Mouse (Mus musculus): Measurements from ENCODE around the gene Cmtm7.

Gene Cmtm7

GRCm38 (mm10) chr9:114796473-114797050 is 14.9 kb upstream of the Cmtm7 start:
- DNase-seq (ENCODE audit: low read depth, low spot score) = no peak

DNA sequence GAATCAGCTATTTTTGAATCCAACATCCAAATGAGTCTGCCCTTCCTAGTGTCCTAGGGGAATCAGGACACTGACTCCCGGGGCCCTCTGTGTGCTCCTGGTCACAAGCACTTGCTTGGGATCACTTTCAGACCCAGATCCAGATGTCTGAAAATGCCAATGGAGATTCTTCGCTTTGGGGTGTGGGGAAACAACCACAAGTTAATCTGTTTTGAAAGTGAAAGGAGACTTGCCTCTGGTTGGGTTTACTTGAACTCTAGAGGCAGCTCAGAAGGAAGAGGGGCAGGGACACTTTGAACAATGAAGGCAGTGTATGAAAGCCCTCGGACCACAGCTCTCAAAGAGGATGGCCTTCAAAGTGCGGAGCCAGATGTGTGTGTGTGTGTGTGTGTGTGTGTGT is 12.8 kb upstream of the Cmtm7 start:
- no peak for DNase-seq (ENCODE audit: low read depth, low spot score)

DNA sequence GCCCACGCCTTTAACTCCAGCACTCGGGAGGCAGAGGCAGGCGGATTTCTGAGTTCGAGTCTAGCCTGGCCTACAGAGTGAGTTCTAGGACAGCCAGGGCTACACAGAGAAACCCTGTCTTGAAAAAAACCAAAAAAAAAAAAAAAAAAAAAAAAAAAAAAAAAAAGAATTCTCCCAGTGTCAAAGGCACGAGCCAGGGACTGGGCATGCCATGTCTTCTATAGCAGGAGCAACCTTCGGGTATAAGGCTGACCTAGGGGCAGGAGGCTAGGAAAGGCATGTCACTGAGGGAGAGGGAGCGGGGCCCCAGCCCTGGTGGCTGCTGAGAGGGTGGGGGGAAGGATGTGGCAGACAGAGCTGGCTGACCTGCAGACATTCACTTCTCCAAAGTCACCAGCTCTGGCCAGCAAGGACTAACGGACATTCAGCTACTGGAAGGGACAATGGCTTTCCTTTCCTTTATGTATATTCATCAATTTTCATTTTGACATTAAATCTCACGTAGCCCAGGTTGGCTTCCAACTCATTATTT is 12.2 kb upstream of the Cmtm7 start:
- DNase-seq (ENCODE audit: low read depth, low spot score) = no peak

GRCm38 (mm10) chr9:114789989-114790388 is 8.3 kb upstream of the Cmtm7 start:
- no peak for DNase-seq (ENCODE audit: low read depth, low spot score)

DNA sequence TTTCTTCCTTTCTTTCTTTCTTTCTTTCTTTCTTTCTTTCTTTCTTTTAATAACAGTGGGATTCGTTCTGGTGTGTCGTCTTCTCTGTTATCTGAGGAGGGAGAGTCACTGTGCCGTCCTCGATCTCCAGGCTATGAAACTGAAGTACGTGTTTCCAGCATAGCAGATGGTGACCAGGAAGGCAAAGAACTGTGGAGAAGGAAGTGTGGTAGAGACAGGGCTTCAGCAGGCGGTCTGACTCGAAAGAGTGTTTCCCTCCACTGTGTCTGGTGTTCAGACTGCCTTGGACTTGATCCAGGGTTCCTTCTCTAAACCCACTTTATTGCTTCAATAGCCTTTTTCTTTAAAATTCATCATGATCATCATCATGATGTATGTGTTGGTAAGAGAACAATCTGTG is 7.9 kb upstream of the Cmtm7 start:
- DNase-seq (ENCODE audit: low read depth, low spot score) = no peak

GRCm38 (mm10) chr9:114788697-114789096 is 7.0 kb upstream of the Cmtm7 start:
- DNase-seq (ENCODE audit: low read depth, low spot score) = no peak

DNA sequence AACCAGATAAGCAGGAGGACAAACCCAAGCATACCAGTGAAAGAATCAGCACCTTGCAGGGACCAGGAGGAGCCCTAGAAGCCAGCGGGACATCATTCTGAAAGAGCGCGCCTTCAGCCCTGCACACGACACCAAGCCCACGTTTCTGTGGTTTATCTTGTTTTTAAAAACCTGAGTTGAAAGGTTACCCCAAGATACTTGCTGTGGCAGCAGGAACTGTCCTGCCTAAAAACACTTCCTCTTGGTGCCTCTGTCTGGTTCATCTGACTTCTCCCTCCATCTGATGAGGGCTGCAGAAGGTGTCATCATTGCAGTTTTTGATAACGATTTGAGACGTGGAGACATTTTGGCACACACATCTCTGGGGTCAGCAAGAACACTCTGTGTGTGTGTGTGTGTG is 6.1 kb upstream of the Cmtm7 start:
- no peak for DNase-seq (ENCODE audit: low read depth, low spot score)

- no peak for DNase-seq (ENCODE audit: low read depth, low spot score)
Measured at GRCm38 (mm10) chr9:114787134-114787533, 5.5 kb upstream of the Cmtm7 start.

DNA sequence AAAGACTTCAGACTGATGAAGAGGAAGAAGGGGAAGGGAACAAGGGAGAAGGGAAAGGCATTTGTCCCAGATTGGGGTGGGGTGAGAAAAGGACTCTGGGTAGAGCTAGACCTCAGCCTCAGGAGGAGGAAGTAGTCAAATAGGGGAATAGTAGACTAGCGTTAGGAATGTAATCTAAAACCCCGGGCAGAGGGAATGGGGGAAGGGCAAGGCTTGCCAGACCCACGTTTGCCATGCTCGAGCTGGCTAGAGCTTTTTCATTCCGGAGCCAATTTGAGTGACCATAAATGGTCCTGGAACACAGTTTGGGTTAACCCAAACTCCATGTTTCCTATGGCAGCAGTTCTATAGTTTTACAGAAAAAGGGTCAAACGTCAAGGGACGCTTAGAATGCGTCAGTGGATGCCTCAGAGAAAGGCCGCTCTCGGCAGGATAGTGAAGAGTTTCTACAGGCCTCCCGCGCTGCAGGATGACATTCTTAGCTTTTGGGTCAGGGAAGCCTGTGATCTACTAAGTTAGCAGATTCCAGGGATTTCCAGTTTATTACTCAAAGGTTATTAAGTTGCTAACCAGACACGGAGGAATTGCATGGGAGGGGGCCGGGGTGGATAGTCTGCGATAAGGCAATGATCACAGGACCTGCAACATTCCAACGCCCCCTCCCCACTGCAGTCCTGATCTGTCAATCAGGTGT is 3.9 kb upstream of the Cmtm7 start:
- DNase-seq (ENCODE audit: low read depth, low spot score) = no peak

GRCm38 (mm10) chr9:114780746-114781525 is 720 bp downstream of the Cmtm7 start:
- no peak for DNase-seq (ENCODE audit: low read depth, low spot score)

DNA sequence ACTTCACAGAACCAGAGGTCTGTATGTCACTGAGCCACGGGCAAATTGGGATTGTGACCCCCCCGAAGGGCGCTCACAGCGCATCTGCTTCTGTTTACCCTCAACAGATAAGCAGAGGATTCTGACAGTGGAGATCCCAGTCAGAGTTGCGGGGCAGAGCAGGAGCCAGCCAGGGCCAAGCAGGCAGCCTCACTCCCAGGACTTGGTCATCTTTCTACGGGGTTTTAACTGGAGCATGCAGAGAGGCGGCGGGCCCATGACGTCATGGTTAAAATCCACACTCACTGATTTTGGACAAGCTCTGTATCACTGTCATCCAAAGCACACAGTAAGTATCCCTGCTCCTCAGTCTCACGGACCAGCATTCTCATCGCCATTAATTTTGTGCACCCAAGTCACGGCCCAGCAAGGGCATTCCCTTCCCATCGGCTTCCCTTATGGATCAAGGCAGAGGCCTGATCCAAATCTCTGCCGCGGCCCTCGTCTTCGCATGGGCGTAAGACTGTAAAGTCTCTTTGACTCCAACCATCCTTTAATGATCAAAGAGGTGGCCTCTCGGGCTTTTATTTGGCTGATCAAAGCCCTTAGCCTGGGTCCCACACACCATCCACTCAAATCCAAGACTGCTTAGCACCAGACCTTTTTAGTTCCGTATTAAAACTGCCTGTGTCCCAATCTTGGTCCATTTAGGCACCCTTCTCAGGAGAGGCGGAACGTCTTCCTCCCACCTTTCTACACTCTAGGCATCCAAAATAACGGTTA is 1.5 kb downstream of the Cmtm7 start:
- no peak for DNase-seq (ENCODE audit: low read depth, low spot score)

DNA sequence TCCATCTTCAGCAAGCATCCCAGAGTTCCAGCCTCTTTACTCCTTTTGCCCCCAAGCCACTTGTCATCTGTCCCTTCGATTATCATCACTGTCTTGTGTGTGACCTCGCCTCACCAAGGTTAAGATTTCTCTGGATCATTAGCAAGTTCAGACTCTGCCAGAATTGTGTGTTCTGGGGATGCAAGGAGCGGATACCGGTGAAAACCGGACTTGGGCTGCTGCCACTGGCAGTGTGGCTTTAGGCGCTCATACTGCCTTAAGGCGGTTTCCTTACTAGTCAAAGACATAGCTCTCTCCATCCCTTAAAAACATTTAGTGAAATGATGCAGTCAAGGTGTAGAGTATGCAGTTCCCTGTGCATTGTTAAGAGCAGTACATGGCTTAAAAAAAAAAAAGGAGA is 2.8 kb downstream of the Cmtm7 start:
- no peak for DNase-seq (ENCODE audit: low read depth, low spot score)

DNA sequence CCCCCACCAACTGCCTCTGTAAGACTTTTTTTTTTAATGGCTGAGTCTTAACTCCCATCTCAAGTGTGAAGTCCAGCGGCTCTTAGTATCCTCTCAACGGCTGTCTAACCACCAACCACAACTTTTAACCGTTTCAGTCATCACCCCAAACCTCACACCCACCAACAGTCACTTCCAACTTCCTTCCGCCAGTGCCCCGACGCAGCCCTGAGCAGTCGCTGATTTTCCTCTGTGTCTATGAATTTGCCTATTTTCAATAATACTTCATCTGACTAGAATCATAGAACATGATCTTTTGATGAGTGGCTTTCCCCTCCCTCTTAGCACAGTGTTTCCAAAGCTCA is 3.6 kb downstream of the Cmtm7 start:
- no peak for DNase-seq (ENCODE audit: low read depth, low spot score)

GRCm38 (mm10) chr9:114777178-114778046 is 4.2 kb downstream of the Cmtm7 start:
- no peak for DNase-seq (ENCODE audit: low read depth, low spot score)

GRCm38 (mm10) chr9:114776361-114776760 is 5.3 kb downstream of the Cmtm7 start:
- DNase-seq (ENCODE audit: low read depth, low spot score) = no peak

GRCm38 (mm10) chr9:114775272-114775671 is 6.4 kb downstream of the Cmtm7 start:
- DNase-seq (ENCODE audit: low read depth, low spot score) = no peak

DNA sequence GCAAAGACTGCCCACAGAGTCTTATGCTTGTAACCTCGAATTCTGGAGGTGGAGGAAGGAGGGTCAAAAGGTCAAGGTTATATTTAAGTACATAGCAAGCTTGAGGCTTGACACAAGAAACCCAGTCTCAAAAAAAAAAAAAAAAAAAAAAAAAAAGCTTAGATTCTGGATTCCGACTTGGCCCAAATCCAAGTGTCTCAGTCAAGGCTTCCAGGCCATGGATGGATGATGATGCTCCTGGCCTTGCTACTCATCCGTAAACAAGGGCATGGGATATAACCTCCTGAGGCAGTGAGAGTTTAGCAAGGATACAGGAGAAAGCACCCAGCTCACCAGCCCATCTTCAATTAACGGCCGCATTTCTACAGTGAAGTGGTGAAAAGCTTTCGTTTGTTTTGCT is 7.0 kb downstream of the Cmtm7 start:
- DNase-seq (ENCODE audit: low read depth, low spot score) = no peak

- no peak for DNase-seq (ENCODE audit: low read depth, low spot score)
Measured at GRCm38 (mm10) chr9:114771565-114771964, 10.1 kb downstream of the Cmtm7 start.

DNA sequence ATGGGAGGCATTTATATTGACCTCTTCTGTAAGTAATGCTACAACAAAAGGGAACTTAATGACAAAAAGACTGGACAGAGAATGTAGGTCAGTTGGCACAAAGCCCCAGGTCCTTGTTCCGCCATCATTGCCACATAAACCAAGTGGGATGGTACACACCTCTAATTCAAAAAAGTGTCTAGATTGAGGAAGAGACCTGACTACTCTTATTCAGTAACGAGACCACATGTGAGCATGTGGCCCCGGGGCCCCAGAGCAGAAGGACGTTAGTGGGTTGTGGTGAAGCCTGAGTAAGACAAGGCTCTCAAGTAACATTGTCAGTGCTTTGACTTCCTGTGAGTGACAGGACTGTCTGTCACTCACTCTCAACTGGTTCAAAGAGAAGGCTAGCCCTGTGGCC is 11.4 kb downstream of the Cmtm7 start:
- DNase-seq (ENCODE audit: low read depth, low spot score) = no peak

- no peak for DNase-seq (ENCODE audit: low read depth, low spot score)
Measured at GRCm38 (mm10) chr9:114768066-114768465, 13.6 kb downstream of the Cmtm7 start.

- no peak for DNase-seq (ENCODE audit: low read depth, low spot score)
Measured at GRCm38 (mm10) chr9:114767507-114767906, 14.1 kb downstream of the Cmtm7 start.
